Mouse (Mus musculus): Measurements from ENCODE around the gene Dcdc2a. TPM values are rescaled to one million over a fixed set of nuclear protein-coding genes. Genes with fewer than 3 reads are reported as not detected.
A peak's percentile ranks its signal among the peaks of the same experiment; 100 is the strongest.

The Dcdc2a gene
- polyA plus RNA-seq, 1 experiment from 2014 or later = 0.70 TPM

GRCm38 (mm10) chr13:25162594-25162993, 106.8 kb downstream of the Dcdc2a start:
- H3K4me2 ChIP-seq (ENCODE audit: low read length) = no peak overlapping the region

DNA sequence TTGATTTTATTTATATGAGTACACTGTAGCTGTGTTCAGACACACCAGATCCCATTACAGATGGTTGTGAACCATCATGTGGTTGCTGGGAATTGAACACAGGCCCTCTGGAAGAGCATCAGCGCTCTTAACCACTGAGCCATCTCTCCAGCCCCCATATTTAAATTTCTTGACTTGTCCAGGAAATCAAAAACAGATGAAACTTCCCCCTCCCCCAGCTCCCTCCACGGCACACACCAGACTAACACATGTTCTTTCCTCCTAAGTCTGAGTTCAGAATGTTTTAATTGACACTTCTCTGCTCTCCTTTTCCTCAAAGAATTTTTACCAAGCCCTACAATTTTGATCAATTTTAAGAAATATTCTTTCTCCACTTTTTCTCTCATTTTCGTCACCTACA, 113.1 kb downstream of the Dcdc2a start:
- Histone ChIP-seq H3K9ac (ENCODE audit: low read length) (no peak overlapping the region), H3K27ac (ENCODE audit: low read depth) (no peak overlapping the region), H3K4me2 (ENCODE audit: low read length) (no peak overlapping the region), H3K4me1 (replicated peaks; ENCODE audit: control insufficient read depth, insufficient read depth, low read length) (no peaks in the 10 kb centered on the region), H3K27me3 (replicated peaks; ENCODE audit: control insufficient read depth, insufficient read depth, low read length) (no peaks in the 10 kb centered on the region), H3K36me3 (ENCODE audit: control insufficient read depth, insufficient read depth, low read length) (no peaks in the 10 kb centered on the region), H3K4me3 (ENCODE audit: low read depth, low read length) (no peak overlapping the region), H3K9me3 (ENCODE audit: control insufficient read depth, low read length) (no peaks in the 10 kb centered on the region)
- no peak for ATAC-seq (replicated peaks; ENCODE audit: low FRiP score, low TSS enrichment, low read depth)
- DNase-seq (ENCODE audit: low spot score) = no peak
- WGBS = 82% methylated on average over 3 of the region's 3 CpGs

More at GRCm38 (mm10) chr13:25162594-25162993, 106.8 kb downstream of the Dcdc2a start:
- no peak overlapping the region for H3K4me3 ChIP-seq (ENCODE audit: low read depth, low read length)
- ATAC-seq (replicated peaks; ENCODE audit: low FRiP score, low TSS enrichment, low read depth) = no peak
- H3K9ac ChIP-seq (ENCODE audit: low read length) = no peak overlapping the region
- no peak overlapping the region for H3K27ac ChIP-seq (ENCODE audit: low read depth)
- no peak for DNase-seq (ENCODE audit: low spot score)
- H3K36me3 ChIP-seq (ENCODE audit: control insufficient read depth, insufficient read depth, low read length) = no peaks in the 10 kb centered on the region
- no peaks in the 10 kb centered on the region for H3K9me3 ChIP-seq (ENCODE audit: control insufficient read depth, low read length)
- WGBS = 84% methylated on average over 3 of the region's 3 CpGs
- H3K27me3 ChIP-seq (replicated peaks; ENCODE audit: control insufficient read depth, insufficient read depth, low read length) = no peaks in the 10 kb centered on the region
- no peaks in the 10 kb centered on the region for H3K4me1 ChIP-seq (replicated peaks; ENCODE audit: control insufficient read depth, insufficient read depth, low read length)

DNA sequence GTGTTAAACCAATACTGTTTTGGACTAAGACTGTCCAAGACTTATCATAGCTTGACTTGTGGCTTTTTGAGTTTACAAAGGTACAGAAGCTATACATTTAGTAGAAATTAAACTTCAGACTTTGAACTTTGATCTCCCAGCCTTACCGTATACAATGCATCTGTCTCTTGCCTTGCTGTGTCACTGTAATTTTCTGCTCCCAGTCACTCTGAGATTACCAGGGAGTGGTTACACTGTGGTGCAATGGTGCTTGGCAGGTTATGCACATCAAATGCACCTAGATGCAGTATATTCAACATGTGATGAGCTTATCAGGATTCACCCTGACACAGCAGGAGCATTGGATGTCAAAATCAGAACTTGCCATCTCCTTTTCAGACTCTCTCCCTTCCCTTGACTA, 122.0 kb downstream of the Dcdc2a start:
- Histone ChIP-seq H3K9me3 (ENCODE audit: control insufficient read depth, low read length) (no peaks in the 10 kb centered on the region), H3K36me3 (ENCODE audit: control insufficient read depth, insufficient read depth, low read length) (no peaks in the 10 kb centered on the region), H3K4me2 (ENCODE audit: low read length) (no peak overlapping the region), H3K9ac (ENCODE audit: low read length) (no peak overlapping the region), H3K27me3 (replicated peaks; ENCODE audit: control insufficient read depth, insufficient read depth, low read length) (no peaks in the 10 kb centered on the region), H3K27ac (ENCODE audit: low read depth) (no peak overlapping the region), H3K4me1 (replicated peaks; ENCODE audit: control insufficient read depth, insufficient read depth, low read length) (no peaks in the 10 kb centered on the region), H3K4me3 (ENCODE audit: low read depth, low read length) (no peak overlapping the region)
- 74% methylated on average over 1 of the region's 1 CpGs for WGBS
- DNase-seq (ENCODE audit: low spot score) (no peak), ATAC-seq (replicated peaks; ENCODE audit: low FRiP score, low TSS enrichment, low read depth) (no peak)

- H3K9me3 ChIP-seq (ENCODE audit: control insufficient read depth, low read length) = no peaks in the 10 kb centered on the region
- 76% methylated on average over 4 of the region's 4 CpGs for WGBS
- no peak overlapping the region for H3K4me2 ChIP-seq (ENCODE audit: low read length)
- no peaks in the 10 kb centered on the region for H3K4me1 ChIP-seq (replicated peaks; ENCODE audit: control insufficient read depth, insufficient read depth, low read length)
- no peaks in the 10 kb centered on the region for H3K27me3 ChIP-seq (replicated peaks; ENCODE audit: control insufficient read depth, insufficient read depth, low read length)
- no peaks in the 10 kb centered on the region for H3K36me3 ChIP-seq (ENCODE audit: control insufficient read depth, insufficient read depth, low read length)
- H3K9ac ChIP-seq (ENCODE audit: low read length) = no peak overlapping the region
- DNase-seq (ENCODE audit: low spot score) (no peak), ATAC-seq (replicated peaks; ENCODE audit: low FRiP score, low TSS enrichment, low read depth) (no peak)
- no peak overlapping the region for H3K27ac ChIP-seq (ENCODE audit: low read depth)
- H3K4me3 ChIP-seq (ENCODE audit: low read depth, low read length) = no peak overlapping the region
These were observed 122.6 kb downstream of the Dcdc2a start for GRCm38 (mm10) chr13:25178236-25179001.

- no peak for DNase-seq (ENCODE audit: low spot score)
- H3K9me3 ChIP-seq (ENCODE audit: control insufficient read depth, low read length) = no peaks in the 10 kb centered on the region
- H3K27me3 ChIP-seq (replicated peaks; ENCODE audit: control insufficient read depth, insufficient read depth, low read length) = no peaks in the 10 kb centered on the region
- no peak overlapping the region for H3K4me3 ChIP-seq (ENCODE audit: low read depth, low read length)
- H3K27ac ChIP-seq (ENCODE audit: low read depth) = no peak overlapping the region
- no peak overlapping the region for H3K9ac ChIP-seq (ENCODE audit: low read length)
- H3K4me2 ChIP-seq (ENCODE audit: low read length) = peak overlapping the region; percentile 25
- H3K4me1 ChIP-seq (replicated peaks; ENCODE audit: control insufficient read depth, insufficient read depth, low read length) = 0 out of 2 replicates have a peak, but pooled peaks cover 3% of the 10 kb centered on the region
- no peaks in the 10 kb centered on the region for H3K36me3 ChIP-seq (ENCODE audit: control insufficient read depth, insufficient read depth, low read length)
- WGBS = 29% methylated on average over 7 of the region's 7 CpGs
- no peak for ATAC-seq (replicated peaks; ENCODE audit: low FRiP score, low TSS enrichment, low read depth)
These were observed 130.9 kb downstream of the Dcdc2a start for GRCm38 (mm10) chr13:25186436-25187325.

DNA sequence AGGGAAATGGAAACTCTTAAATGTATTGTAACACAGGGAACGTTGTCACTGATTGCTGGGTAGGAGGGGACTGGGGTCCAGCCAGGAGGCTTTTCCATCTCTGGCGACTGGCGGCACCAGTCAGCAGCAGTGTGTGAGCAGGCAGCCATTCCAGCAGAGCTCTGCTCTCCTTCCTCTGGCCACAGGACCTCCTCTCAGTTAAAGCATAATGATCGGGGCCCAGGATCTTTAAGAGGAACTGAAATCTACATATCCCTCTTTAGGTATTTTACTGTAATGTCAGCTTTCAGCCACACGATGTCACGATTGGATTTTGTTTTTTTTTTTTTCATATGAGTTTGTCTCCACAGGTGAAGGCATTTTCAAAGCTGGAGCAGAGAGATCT, 131.5 kb downstream of the Dcdc2a start:
- 7% methylated on average over 6 of the region's 6 CpGs for WGBS
- Histone ChIP-seq H3K4me2 (ENCODE audit: low read length) (peak overlapping the region; percentile 25), H3K9me3 (ENCODE audit: control insufficient read depth, low read length) (no peaks in the 10 kb centered on the region), H3K4me3 (ENCODE audit: low read depth, low read length) (no peak overlapping the region), H3K27me3 (replicated peaks; ENCODE audit: control insufficient read depth, insufficient read depth, low read length) (no peaks in the 10 kb centered on the region), H3K4me1 (replicated peaks; ENCODE audit: control insufficient read depth, insufficient read depth, low read length) (0 out of 2 replicates have a peak, but pooled peaks cover 3% of the 10 kb centered on the region), H3K27ac (ENCODE audit: low read depth) (no peak overlapping the region), H3K9ac (ENCODE audit: low read length) (no peak overlapping the region), H3K36me3 (ENCODE audit: control insufficient read depth, insufficient read depth, low read length) (no peaks in the 10 kb centered on the region)
- DNase-seq (ENCODE audit: low spot score) (peak; percentile 54), ATAC-seq (replicated peaks; ENCODE audit: low FRiP score, low TSS enrichment, low read depth) (no peak)

GRCm38 (mm10) chr13:25189419-25190144, 133.8 kb downstream of the Dcdc2a start:
- H3K4me1 ChIP-seq (replicated peaks; ENCODE audit: control insufficient read depth, insufficient read depth, low read length) = 0 out of 2 replicates have a peak, but pooled peaks cover 3% of the 10 kb centered on the region
- no peak for DNase-seq (ENCODE audit: low spot score)
- H3K4me3 ChIP-seq (ENCODE audit: low read depth, low read length) = no peak overlapping the region
- H3K4me2 ChIP-seq (ENCODE audit: low read length) = no peak overlapping the region
- H3K9ac ChIP-seq (ENCODE audit: low read length) = no peak overlapping the region
- no peak overlapping the region for H3K27ac ChIP-seq (ENCODE audit: low read depth)
- H3K36me3 ChIP-seq (ENCODE audit: control insufficient read depth, insufficient read depth, low read length) = no peaks in the 10 kb centered on the region
- H3K27me3 ChIP-seq (replicated peaks; ENCODE audit: control insufficient read depth, insufficient read depth, low read length) = no peaks in the 10 kb centered on the region
- WGBS = 84% methylated on average over 11 of the region's 11 CpGs
- H3K9me3 ChIP-seq (ENCODE audit: control insufficient read depth, low read length) = no peaks in the 10 kb centered on the region
- ATAC-seq (replicated peaks; ENCODE audit: low FRiP score, low TSS enrichment, low read depth) = no peak

DNA sequence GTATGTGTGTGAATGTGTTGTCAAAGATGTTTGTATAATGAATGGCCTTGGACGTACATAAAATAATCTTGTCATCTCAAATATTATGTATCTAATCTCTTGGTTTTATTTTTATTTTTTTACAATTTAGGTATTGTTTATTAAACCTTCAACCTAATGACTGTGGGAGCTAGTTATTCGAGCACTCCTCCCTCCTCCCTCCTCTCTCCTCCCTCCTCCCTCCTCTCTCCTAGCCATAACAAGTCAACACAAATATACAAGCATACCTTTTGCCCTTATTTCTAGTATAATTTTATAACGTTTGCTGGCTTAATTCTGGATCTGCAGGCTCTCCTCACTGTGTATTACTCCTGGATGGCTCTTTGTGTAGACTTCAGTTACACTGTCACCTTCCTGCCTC, 134.4 kb downstream of the Dcdc2a start:
- H3K4me3 ChIP-seq (ENCODE audit: low read depth, low read length) = no peak overlapping the region
- no peaks in the 10 kb centered on the region for H3K9me3 ChIP-seq (ENCODE audit: control insufficient read depth, low read length)
- H3K9ac ChIP-seq (ENCODE audit: low read length) = no peak overlapping the region
- no peaks in the 10 kb centered on the region for H3K36me3 ChIP-seq (ENCODE audit: control insufficient read depth, insufficient read depth, low read length)
- H3K27me3 ChIP-seq (replicated peaks; ENCODE audit: control insufficient read depth, insufficient read depth, low read length) = no peaks in the 10 kb centered on the region
- 66% methylated on average over 3 of the region's 3 CpGs for WGBS
- H3K4me1 ChIP-seq (replicated peaks; ENCODE audit: control insufficient read depth, insufficient read depth, low read length) = 0 out of 2 replicates have a peak, but pooled peaks cover 3% of the 10 kb centered on the region
- no peak overlapping the region for H3K4me2 ChIP-seq (ENCODE audit: low read length)
- no peak overlapping the region for H3K27ac ChIP-seq (ENCODE audit: low read depth)
- ATAC-seq (replicated peaks; ENCODE audit: low FRiP score, low TSS enrichment, low read depth) (no peak), DNase-seq (ENCODE audit: low spot score) (no peak)
